Mouse (Mus musculus) stomach, embryonic 15.5 days (tissue): ENCODE results near the gene Kndc1. TPM values are rescaled to one million over a fixed set of nuclear protein-coding genes. Genes with fewer than 3 reads are reported as not detected.

Source experiments
- ATAC-seq: fragments of 200-750 bp; cut with Nextera tagmentation; 2 replicates; pipeline ENCODE4 v1.8.0; 2017; ENCODE audit warnings: low read depth, moderate number of reproducible peaks, moderate TSS enrichment; ENCODE audit not compliant: insufficient read depth, low FRiP score
- H3K27ac ChIP-seq: fragments of 300-500 bp; sonication (generic); 2 replicates; pipeline ENCODE4 v1.5.1; 2015; ENCODE audit warnings: mild to moderate bottlenecking, inconsistent platforms
- H3K27me3 ChIP-seq: fragments of 300-500 bp; sonication (generic); replicated peaks from 2 replicates; pipeline ENCODE4 v1.6.1; 2015; ENCODE audit warnings: inconsistent platforms
- H3K36me3 ChIP-seq: fragments of 300-500 bp; sonication (generic); 2 replicates; pipeline ENCODE4 v1.6.1; 2015; ENCODE audit warnings: inconsistent platforms
- H3K4me1 ChIP-seq: fragments of 300-500 bp; sonication (generic); 2 replicates; pipeline ENCODE4 v1.6.1; 2015; ENCODE audit warnings: inconsistent platforms
- H3K4me2 ChIP-seq: fragments of 300-500 bp; sonication (generic); 2 replicates; pipeline ENCODE4 v1.6.1; 2015; ENCODE audit warnings: mild to moderate bottlenecking, inconsistent platforms
- H3K4me3 ChIP-seq: fragments of 300-500 bp; sonication (generic); replicated peaks from 2 replicates; pipeline ENCODE4 v1.5.1; 2015; ENCODE audit warnings: inconsistent platforms
- H3K9ac ChIP-seq: fragments of 300-500 bp; sonication (generic); 2 replicates; pipeline ENCODE4 v1.6.1; 2015; ENCODE audit warnings: inconsistent platforms
- H3K9me3 ChIP-seq: fragments of 300-500 bp; sonication (generic); 2 replicates; pipeline ENCODE4 v1.6.1; 2016; ENCODE audit warnings: inconsistent platforms
- WGBS: fragments of 180-500 bp; shearing (Covaris S2); methylation state at CpG from one replicate; pipeline ENCODE4 v1.1.7; 2015; 5-methylcytosine and 5-hydroxymethylcytosine counted together
- microRNA counts: library from miRNA; unstranded; fragments of <30 nt; microRNA quantifications from one replicate; lab custom pipeline; 2016
- microRNA-seq: library from miRNA; unstranded; fragments of <30 nt; microRNA quantifications from one replicate; pipeline ENCODE4, GENCODE M21; 2016
- polyA plus RNA-seq: library from polyadenylated mRNA; unstranded; fragments of >200 nt; fragmentation: Nextera tagmentation; extraction: Ambion mirVana; gene quantifications from 2 replicates; pipeline ENCODE4 v1.2.1, GENCODE M21; 2015

Gene Kndc1
- polyA plus RNA-seq, 1 experiment from 2014 or later, result 0.14 TPM

DNA sequence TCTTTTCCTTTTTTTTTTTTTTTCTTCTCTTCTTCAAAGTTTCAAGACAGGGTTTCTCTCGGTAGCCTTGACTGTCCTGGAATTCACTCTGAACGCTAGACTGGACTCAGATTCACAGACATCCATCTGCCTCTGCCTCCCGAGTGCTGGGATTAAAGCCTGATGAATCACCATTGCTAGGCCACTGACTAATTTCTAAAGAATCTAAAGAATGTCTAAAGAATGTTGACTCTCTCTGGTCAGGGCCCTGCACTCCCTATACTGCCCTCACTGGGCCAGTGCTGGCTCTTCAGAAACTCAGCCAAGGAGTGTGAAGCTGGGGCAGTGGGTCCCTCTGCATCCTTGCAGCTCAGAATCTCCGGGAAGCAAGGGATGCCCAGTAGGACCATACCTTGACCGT is 81.0 kb downstream of the Kndc1 start:
- Histone ChIP-seq H3K27me3 (no peaks in the 10 kb centered on the region), H3K36me3 (no peaks in the 10 kb centered on the region), H3K4me1 (peaks cover 12% of the 10 kb centered on the region), H3K9me3 (no peaks in the 10 kb centered on the region), H3K4me2 (no peak overlapping the region), H3K27ac (no peak overlapping the region), H3K9ac (no peak overlapping the region), H3K4me3 (no peak overlapping the region)
- ATAC-seq, result no peak
- 47% methylated on average over 5 of the region's 5 CpGs for WGBS

DNA sequence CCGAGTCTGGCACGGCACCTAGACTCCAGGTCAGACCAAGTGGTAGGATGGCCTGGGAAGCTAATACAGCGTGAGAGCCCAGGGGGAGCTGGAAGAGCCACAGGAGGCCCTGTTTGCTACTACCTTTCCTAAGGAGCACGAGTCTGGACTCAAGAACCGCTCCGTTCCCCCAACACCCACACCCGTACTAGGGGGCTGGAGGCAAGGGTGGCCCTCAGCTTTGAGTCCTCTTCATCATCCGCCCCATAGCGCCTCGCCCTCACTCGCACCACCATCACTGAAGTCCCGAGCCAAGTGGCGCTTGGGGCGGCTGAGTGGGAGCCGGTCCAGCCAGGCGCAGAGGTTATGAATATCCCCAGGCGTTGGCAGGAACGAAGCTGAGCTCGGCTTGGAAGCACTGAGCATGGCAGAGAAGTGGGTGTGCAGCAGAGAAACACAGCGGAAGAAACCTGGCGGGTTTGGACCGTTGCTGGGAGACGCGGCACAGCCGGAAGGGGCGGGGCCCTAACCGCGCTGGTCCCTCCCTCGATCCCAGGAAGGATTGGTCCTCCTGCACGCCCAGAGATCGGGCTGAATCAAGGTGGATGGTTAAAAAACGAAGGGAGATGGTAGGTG is 83.9 kb downstream of the Kndc1 start, which contains the start of gene 6430531B16Rik:
Gene 6430531B16Rik, minus strand, starts transcription at position 478 of the 615 bp plus-strand sequence.
- Histone ChIP-seq H3K4me1 (peaks cover 12% of the 10 kb centered on the region), H3K36me3 (no peaks in the 10 kb centered on the region), H3K9ac (no peak within 1 kb of the TSS; the same call in 1 of the 2 replicates), H3K4me3 (peak within 1 kb of the TSS; percentile 59), H3K27ac (no peak within 1 kb of the TSS), H3K27me3 (no peaks in the 10 kb centered on the region), H3K9me3 (no peaks in the 10 kb centered on the region), H3K4me2 (peak within 1 kb of the TSS; percentile 92)
- peak; percentile 88 for ATAC-seq
- 5% methylated on average over 32 of the region's 32 CpGs for WGBS

DNA sequence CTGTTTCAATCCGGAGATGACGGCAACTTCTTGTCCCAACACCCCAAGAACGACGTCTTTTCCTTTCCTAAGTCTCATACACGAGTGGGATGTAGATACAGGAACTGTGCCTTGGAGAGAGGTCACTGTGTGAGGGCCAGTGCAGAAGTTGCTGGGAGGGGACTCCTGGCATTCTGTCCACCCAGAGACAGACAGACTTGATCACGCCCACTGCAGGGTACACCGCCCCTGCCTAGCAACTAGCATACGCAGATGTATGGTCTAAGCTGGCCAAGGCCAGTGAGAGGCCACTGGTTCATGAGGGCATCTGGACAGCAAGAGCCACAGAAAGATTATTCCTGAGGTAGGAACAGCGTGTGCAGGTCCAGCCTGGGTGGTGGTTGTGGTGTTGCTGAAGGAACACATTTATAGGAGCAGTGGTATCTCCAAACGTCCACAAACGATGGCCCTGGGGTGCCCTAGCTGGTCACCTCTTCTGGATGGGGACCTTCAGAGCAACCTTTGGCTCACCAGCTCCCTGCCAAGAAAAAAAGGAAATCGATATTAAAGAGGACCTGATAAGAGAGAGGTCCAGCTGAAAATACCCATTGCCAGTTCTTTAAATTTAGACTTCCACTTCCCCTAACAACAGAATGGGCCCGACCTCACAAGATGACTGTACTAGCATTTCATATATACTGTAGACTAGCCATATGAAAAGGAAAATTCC is 84.7 kb downstream of the Kndc1 start:
- Histone ChIP-seq H3K36me3 (no peaks in the 10 kb centered on the region), H3K4me3 (peak overlapping the region; percentile 59), H3K27ac (no peak overlapping the region), H3K9ac (no peak overlapping the region; the same call in 1 of the 2 replicates), H3K4me1 (peaks cover 12% of the 10 kb centered on the region), H3K9me3 (no peaks in the 10 kb centered on the region), H3K27me3 (no peaks in the 10 kb centered on the region), H3K4me2 (peak overlapping the region; percentile 92)
- 40% methylated on average over 13 of the region's 13 CpGs for WGBS
- ATAC-seq, result peak; percentile 63; the same call in 1 of the 2 replicates

DNA sequence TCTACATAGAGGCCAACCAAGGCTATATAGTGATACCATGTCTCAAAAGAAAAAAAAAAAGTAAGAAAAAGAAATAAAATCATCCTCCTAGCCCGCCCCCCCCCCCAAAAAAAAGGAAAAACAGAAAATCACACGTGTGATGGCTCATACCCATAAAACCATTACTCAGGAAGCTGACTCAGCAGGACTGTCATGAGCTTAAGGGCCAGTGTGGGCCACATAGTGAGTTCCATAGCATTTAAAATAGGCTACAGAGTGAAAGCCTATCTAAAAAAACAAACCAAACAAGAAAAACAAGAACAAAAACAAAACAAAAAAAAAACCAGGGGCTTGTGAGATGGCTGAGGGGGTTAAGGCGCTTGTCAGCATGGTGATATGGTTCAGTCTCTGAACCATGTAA is 86.3 kb downstream of the Kndc1 start:
- no peak for ATAC-seq
- Histone ChIP-seq H3K4me2 (no peak overlapping the region), H3K27me3 (no peaks in the 10 kb centered on the region), H3K36me3 (no peaks in the 10 kb centered on the region), H3K9ac (no peak overlapping the region), H3K4me1 (peaks cover 12% of the 10 kb centered on the region), H3K27ac (no peak overlapping the region), H3K9me3 (no peaks in the 10 kb centered on the region), H3K4me3 (no peak overlapping the region)
- WGBS, result 61% methylated on average over 3 of the region's 3 CpGs

DNA sequence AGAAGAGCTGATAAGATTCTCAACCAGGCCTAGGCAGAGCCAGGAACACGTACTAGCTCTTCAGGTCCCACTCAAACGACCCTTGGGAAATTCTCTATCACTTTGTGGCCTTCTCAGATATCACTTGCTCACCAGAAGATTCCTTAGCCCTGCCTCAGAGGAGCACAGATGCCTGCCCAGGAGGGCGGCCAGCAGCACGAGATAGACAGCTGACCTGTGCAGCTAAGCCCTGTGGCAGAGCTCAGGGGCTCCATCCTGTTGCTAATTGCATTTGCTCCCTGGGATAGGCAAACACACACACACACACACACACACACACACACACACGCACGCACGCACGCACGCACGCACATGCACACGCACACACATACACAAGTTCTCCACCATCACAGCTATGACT is 87.6 kb downstream of the Kndc1 start:
- ATAC-seq, result no peak
- Histone ChIP-seq H3K9ac (no peak overlapping the region), H3K36me3 (no peaks in the 10 kb centered on the region), H3K4me1 (peaks cover 12% of the 10 kb centered on the region), H3K4me3 (no peak overlapping the region), H3K9me3 (no peaks in the 10 kb centered on the region), H3K27ac (no peak overlapping the region), H3K4me2 (no peak overlapping the region), H3K27me3 (no peaks in the 10 kb centered on the region)
- 84% methylated on average over 11 of the region's 11 CpGs for WGBS

DNA sequence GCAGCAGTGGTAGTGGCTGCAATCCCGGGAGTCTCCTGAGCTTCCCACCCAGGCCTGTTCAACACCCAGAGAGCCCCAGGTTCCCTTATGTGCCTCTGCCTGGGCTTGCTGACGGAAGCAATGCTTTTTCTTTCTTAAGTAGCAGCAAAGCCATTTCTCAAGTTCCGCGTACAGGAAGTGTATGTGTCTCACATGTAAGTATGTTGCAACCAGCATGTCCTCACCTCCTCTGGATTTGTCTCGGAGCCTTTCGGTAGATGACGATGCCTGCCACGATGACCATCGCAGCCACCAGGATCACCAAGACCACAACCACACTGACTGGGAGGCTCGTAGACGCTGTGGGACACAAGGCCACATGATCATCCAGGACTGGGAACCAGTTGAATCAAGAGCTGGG is 90.0 kb downstream of the Kndc1 start:
- no peak overlapping the region for H3K4me3 ChIP-seq
- 85% methylated on average over 11 of the region's 11 CpGs for WGBS
- H3K27me3 ChIP-seq, result no peaks in the 10 kb centered on the region
- no peak overlapping the region for H3K9ac ChIP-seq
- no peaks in the 10 kb centered on the region for H3K4me1 ChIP-seq
- H3K4me2 ChIP-seq, result no peak overlapping the region
- no peaks in the 10 kb centered on the region for H3K36me3 ChIP-seq
- ATAC-seq, result no peak
- no peaks in the 10 kb centered on the region for H3K9me3 ChIP-seq
- no peak overlapping the region for H3K27ac ChIP-seq

DNA sequence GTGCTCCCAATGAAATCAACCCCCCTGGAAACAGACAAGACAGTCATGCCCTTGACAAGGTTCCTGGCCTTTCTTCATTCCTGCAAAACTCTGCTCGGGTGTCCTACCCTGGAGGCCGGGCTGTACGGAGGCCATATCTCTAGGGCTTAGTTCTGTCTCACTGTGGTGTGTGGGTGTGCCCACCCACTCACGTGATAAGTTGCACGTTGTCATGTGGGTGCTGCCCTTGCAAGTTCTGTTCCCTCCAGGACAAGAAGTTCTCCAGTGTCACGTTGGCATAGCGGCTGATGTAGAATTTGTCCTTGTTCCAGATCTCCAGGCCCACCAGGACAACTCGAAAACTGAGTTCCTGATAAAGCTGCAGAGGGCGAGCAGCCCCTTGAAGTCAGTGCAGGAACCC is 93.8 kb downstream of the Kndc1 start:
- no peak for ATAC-seq
- no peaks in the 10 kb centered on the region for H3K36me3 ChIP-seq
- no peaks in the 10 kb centered on the region for H3K9me3 ChIP-seq
- no peak overlapping the region for H3K27ac ChIP-seq
- WGBS, result 80% methylated on average over 9 of the region's 9 CpGs
- no peak overlapping the region for H3K9ac ChIP-seq
- H3K27me3 ChIP-seq, result no peaks in the 10 kb centered on the region
- H3K4me2 ChIP-seq, result no peak overlapping the region
- no peak overlapping the region for H3K4me3 ChIP-seq
- H3K4me1 ChIP-seq, result no peaks in the 10 kb centered on the region

DNA sequence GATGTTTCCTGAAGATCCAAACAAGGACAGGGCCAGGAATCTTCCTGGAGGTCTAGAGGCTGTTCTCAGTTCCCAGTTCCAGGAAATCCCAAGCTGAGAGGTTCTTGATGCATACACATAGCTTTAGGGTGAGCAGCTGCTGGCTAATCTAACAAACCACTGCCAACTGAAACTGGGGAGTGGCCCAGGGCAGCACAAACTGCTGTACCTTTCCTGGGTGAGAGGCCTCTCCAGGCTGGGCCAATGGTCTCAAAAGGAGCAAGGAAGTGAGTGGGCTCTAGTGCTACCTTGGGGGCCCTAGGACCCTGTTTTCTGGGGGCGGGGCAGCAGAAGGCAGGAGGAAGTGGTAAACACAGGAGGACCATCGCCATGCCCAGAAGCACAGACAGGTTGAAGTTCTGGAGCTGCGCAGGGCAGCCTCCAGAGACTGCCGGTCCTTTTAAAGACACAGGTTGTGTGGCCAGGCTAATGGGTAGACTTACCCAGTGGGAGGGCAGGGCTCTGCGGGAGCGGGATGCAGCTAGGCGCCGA is 96.4 kb downstream of the Kndc1 start:
- Histone ChIP-seq H3K36me3 (no peaks in the 10 kb centered on the region), H3K4me3 (no peak overlapping the region), H3K4me2 (no peak overlapping the region), H3K4me1 (no peaks in the 10 kb centered on the region), H3K9me3 (no peaks in the 10 kb centered on the region), H3K27ac (no peak overlapping the region), H3K9ac (no peak overlapping the region), H3K27me3 (no peaks in the 10 kb centered on the region)
- WGBS, result 69% methylated on average over 8 of the region's 8 CpGs
- ATAC-seq, result no peak

MicroRNA genes within 50 kb of the gene (microRNA counts, 519-probe panel; counts per million panel counts)
- microRNA mmu-miR-202-3p (lab: Ali Mortazavi, UCI), result 2,085 counts per million, percentile 28 among the panel's probes with 10 or more counts
- 2,483 counts per million, percentile 55 among the panel's probes with 10 or more counts for microRNA mmu-miR-202-5p (lab: Ali Mortazavi, UCI)

Small RNA genes lying within 50 kb of the gene (microRNA-seq; reads per million reads assigned to microRNA genes)
- not detected for gene Mir202
- not detected for gene Mir7062
- gene mmu-mir-7686, result not detected

Other genes starting within 250 kb of the Kndc1 start
- 0.10 and 0.22 TPM in 2 replicates for gene Cfap46, start 210.9 kb upstream of the Kndc1 start, polyA plus RNA-seq
- 0.53 and 0.64 TPM in 2 replicates for gene Adgra1, start 60.5 kb upstream of the Kndc1 start, polyA plus RNA-seq
- 0.10 TPM in 1 of 2 replicates, not detected in the other for gene Utf1, start 49.1 kb downstream of the Kndc1 start, polyA plus RNA-seq
- 0.21 and 0.45 TPM in 2 replicates for gene 6430531B16Rik, start 84.1 kb downstream of the Kndc1 start, polyA plus RNA-seq
- gene Adam8, start 97.9 kb downstream of the Kndc1 start, polyA plus RNA-seq, result 2.5 and 2.7 TPM in 2 replicates
- gene Zfp511, start 141.7 kb downstream of the Kndc1 start, polyA plus RNA-seq, result 34.8 and 35.7 TPM in 2 replicates
- gene Tubgcp2, start 142.0 kb downstream of the Kndc1 start, polyA plus RNA-seq, result 43.8 and 44.8 TPM in 2 replicates
- not detected in 2 replicates for gene Msx3, start 154.4 kb downstream of the Kndc1 start, polyA plus RNA-seq
- 3.4 and 3.6 TPM in 2 replicates for gene Caly, start 187.9 kb downstream of the Kndc1 start, polyA plus RNA-seq
- gene Prap1, start 198.7 kb downstream of the Kndc1 start, polyA plus RNA-seq, result 165 and 169 TPM in 2 replicates
- 32.4 and 41.4 TPM in 2 replicates for gene Fuom, start 207.7 kb downstream of the Kndc1 start, polyA plus RNA-seq
- gene Paox, start 221.1 kb downstream of the Kndc1 start, polyA plus RNA-seq, result 30.6 and 33.7 TPM in 2 replicates
- gene Echs1, start 221.8 kb downstream of the Kndc1 start, polyA plus RNA-seq, result 155 and 165 TPM in 2 replicates
- gene Mtg1, start 242.9 kb downstream of the Kndc1 start, polyA plus RNA-seq, result 23.5 and 26.9 TPM in 2 replicates